Mouse (Mus musculus) limb, embryonic 15.5 days (tissue): ENCODE measurements around the gene Gm10037. TPM values are rescaled to one million over a fixed set of nuclear protein-coding genes. Genes with fewer than 3 reads are reported as not detected.
"Not testable (repeated sequence)": the region's sequence is repeated elsewhere in the genome, so short reads cannot be mapped to it uniquely, and the experiment has no call there.

Source experiments
- ATAC-seq: fragments of 200-750 bp; cut with Nextera tagmentation; 2 replicates; pipeline ENCODE4 v1.8.0; 2017; ENCODE audit warnings: low read depth, moderate TSS enrichment; ENCODE audit not compliant: insufficient number of reproducible peaks, low FRiP score, low TSS enrichment
- H3K27ac ChIP-seq: fragments of 300-500 bp; sonication (generic); 2 replicates; pipeline ENCODE4 v1.5.1; 2015; ENCODE audit warnings: moderate library complexity, mild to moderate bottlenecking, inconsistent platforms
- H3K27me3 ChIP-seq: fragments of 300-500 bp; sonication (generic); 2 replicates; pipeline ENCODE4 v1.6.1; 2015; ENCODE audit warnings: inconsistent platforms
- H3K36me3 ChIP-seq: fragments of 300-500 bp; sonication (generic); 2 replicates; pipeline ENCODE4 v1.6.1; 2015; ENCODE audit warnings: inconsistent platforms
- H3K4me1 ChIP-seq: fragments of 300-500 bp; sonication (generic); 2 replicates; pipeline ENCODE4 v1.6.1; 2015; ENCODE audit warnings: inconsistent platforms
- H3K4me2 ChIP-seq: fragments of 300-500 bp; sonication (generic); 2 replicates; pipeline ENCODE4 v1.6.1; 2015; ENCODE audit warnings: mild to moderate bottlenecking, inconsistent platforms
- H3K4me3 ChIP-seq: fragments of 300-500 bp; sonication (generic); 2 replicates; pipeline ENCODE4 v1.5.1; 2015; ENCODE audit warnings: mild to moderate bottlenecking, inconsistent platforms
- H3K9ac ChIP-seq: fragments of 300-500 bp; sonication (generic); 2 replicates; pipeline ENCODE4 v1.6.1; 2015; ENCODE audit warnings: inconsistent platforms
- H3K9me3 ChIP-seq: fragments of 300-500 bp; sonication (generic); 2 replicates; pipeline ENCODE4 v1.6.1; 2016; ENCODE audit warnings: inconsistent platforms
- WGBS: fragments of 180-500 bp; shearing (Covaris S2); methylation state at CpG from one replicate; pipeline ENCODE4 v1.1.7; 2015; 5-methylcytosine and 5-hydroxymethylcytosine counted together
- polyA plus RNA-seq: library from polyadenylated mRNA; unstranded; fragments of >200 nt; fragmentation: Nextera tagmentation; extraction: Ambion mirVana; gene quantifications from 2 replicates; pipeline ENCODE4 v1.2.1, GENCODE M21; 2015

Gm10037 gene
- polyA plus RNA-seq, 1 experiment from 2014 or later, result 4.0 TPM

DNA sequence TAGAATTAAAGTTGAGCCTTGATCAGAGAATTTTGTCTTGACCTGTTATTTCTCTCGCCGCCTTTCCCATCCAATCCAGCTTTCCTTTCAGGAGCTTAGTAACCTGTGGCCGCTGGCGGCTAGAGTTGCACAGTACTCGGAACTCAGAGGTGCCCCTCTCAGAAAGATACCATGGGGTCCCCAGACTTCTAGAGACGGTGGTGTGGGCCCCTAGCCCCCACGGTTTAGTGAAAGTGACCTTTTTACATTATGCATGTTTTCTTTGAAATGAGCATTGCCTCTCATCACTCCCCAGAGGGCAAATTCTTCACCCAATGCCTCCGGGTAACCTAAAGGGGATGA, 13.9 kb downstream of the Gm10037 start:
- peak overlapping the region; percentile 40 for H3K4me3 ChIP-seq
- H3K27me3 ChIP-seq, result no peaks in the 10 kb centered on the region
- H3K4me2 ChIP-seq, result peak overlapping the region; percentile 47
- no peaks in the 10 kb centered on the region for H3K9me3 ChIP-seq
- H3K36me3 ChIP-seq, result no peaks in the 10 kb centered on the region
- no peak for ATAC-seq
- H3K9ac ChIP-seq, result peak overlapping the region; percentile 31; the same call in 1 of the 2 replicates
- peaks cover 2% of the 10 kb centered on the region; the same call in 1 of the 2 replicates for H3K4me1 ChIP-seq
- H3K27ac ChIP-seq, result no peak overlapping the region
- WGBS, result 32% methylated on average over 8 of the region's 8 CpGs

GRCm38 (mm10) chr13:67850361-67850760, 19.5 kb downstream of the Gm10037 start:
- no peak overlapping the region for H3K4me3 ChIP-seq
- no peak for ATAC-seq
- no peaks in the 10 kb centered on the region for H3K27me3 ChIP-seq
- H3K4me1 ChIP-seq, result no peaks in the 10 kb centered on the region
- no peaks in the 10 kb centered on the region for H3K9me3 ChIP-seq
- no peak overlapping the region for H3K9ac ChIP-seq
- no peak overlapping the region for H3K4me2 ChIP-seq
- H3K27ac ChIP-seq, result no peak overlapping the region
- WGBS, result 81% methylated on average over 3 of the region's 3 CpGs
- H3K36me3 ChIP-seq, result no peaks in the 10 kb centered on the region

DNA sequence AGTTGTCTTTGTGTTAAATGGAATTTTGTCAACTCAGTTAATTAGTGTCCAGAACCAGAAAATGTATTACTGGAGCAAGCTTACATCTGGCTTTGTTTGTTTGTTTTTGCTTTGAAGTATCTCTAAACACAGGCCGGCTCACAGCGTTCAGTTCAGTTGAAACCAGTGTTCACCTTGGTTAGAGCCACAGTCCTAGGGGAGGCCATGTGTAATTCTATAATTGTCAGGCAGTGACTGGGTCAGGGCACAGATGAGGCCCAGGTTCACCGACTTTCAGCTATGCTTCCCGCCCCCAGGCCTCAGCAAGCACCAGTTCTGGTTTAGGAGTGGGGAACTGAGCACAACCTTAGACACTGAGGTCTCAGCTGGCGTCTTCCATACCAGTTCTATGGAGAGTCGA, 22.2 kb downstream of the Gm10037 start:
- no peak overlapping the region for H3K27ac ChIP-seq
- H3K4me3 ChIP-seq, result no peak overlapping the region
- H3K4me2 ChIP-seq, result no peak overlapping the region
- ATAC-seq, result no peak
- 62% methylated on average over 6 of the region's 6 CpGs for WGBS
- H3K27me3 ChIP-seq, result no peaks in the 10 kb centered on the region
- no peaks in the 10 kb centered on the region for H3K9me3 ChIP-seq
- no peaks in the 10 kb centered on the region for H3K4me1 ChIP-seq
- H3K9ac ChIP-seq, result no peak overlapping the region
- no peaks in the 10 kb centered on the region for H3K36me3 ChIP-seq

DNA sequence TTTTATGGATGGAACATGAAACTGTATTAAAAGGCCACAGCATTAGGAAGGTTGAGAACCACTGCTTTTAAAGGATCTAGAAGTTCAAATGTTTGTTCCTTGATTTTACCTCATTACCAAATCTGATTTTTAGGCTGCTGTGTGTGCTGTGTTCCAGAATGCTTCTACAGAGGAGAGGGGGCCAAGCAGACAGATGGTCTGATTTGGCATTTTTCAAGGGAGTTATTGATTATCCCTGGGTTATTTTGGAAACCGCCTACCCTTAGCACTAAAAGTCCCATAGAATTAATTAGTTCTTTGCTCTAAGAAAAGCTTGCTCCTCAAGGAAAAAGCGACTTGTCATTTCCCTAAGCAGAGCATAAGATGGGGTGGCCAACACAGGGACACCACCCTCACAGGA, 23.1 kb downstream of the Gm10037 start:
- H3K9ac ChIP-seq, result no peak overlapping the region
- no peaks in the 10 kb centered on the region for H3K36me3 ChIP-seq
- no peaks in the 10 kb centered on the region for H3K9me3 ChIP-seq
- H3K4me1 ChIP-seq, result no peaks in the 10 kb centered on the region
- no peak overlapping the region for H3K27ac ChIP-seq
- no peaks in the 10 kb centered on the region for H3K27me3 ChIP-seq
- no peak overlapping the region for H3K4me3 ChIP-seq
- no peak overlapping the region for H3K4me2 ChIP-seq
- 83% methylated on average over 2 of the region's 2 CpGs for WGBS
- ATAC-seq, result no peak

DNA sequence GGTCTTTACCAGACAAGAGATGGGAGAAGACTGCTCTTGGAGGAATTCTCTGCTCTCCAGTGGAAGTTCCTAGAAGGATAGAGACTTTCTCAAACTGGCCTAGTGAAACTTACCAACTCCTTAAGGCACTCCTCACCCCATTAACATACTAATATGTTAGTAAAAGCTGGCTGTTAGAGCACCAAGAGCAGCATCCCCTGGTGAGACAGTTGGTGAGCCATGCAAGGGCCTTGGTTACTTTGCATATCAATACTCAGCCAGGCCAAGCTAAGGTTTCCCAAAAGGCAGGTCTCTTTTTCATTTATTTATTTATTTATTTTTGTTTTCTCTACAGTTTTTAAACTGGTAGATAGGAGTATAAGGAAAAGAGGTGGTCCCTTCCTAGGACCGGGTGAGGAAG, 26.4 kb downstream of the Gm10037 start:
- no peak overlapping the region for H3K4me2 ChIP-seq
- no peaks in the 10 kb centered on the region for H3K27me3 ChIP-seq
- 23% methylated on average over 1 of the region's 1 CpGs for WGBS
- no peaks in the 10 kb centered on the region for H3K9me3 ChIP-seq
- no peak for ATAC-seq
- no peak overlapping the region for H3K4me3 ChIP-seq
- no peaks in the 10 kb centered on the region for H3K4me1 ChIP-seq
- H3K36me3 ChIP-seq, result no peaks in the 10 kb centered on the region
- H3K9ac ChIP-seq, result no peak overlapping the region
- no peak overlapping the region for H3K27ac ChIP-seq

DNA sequence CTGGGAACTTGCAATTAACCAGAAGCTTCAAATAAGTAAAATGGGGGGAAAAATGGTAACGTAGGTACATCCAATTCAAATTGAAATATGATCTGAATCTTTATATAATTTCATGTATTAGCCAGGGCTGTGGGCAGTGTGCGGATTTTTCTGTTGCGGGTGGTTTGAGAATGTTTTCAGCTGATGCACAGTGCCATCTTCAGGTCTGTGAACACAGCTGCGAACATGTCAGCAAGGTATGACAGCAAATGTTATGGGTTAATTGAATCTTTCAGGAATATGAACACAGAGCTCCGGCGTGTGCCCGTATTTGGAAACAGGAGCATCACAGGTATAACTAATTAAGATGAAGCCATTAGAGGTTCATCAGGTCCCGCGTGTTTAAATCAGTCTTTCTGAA, 31.6 kb downstream of the Gm10037 start:
- no peaks in the 10 kb centered on the region for H3K4me1 ChIP-seq
- no peak overlapping the region for H3K27ac ChIP-seq
- H3K27me3 ChIP-seq, result no peaks in the 10 kb centered on the region
- H3K4me3 ChIP-seq, result no peak overlapping the region
- H3K36me3 ChIP-seq, result no peaks in the 10 kb centered on the region
- H3K4me2 ChIP-seq, result no peak overlapping the region
- no peak for ATAC-seq
- H3K9me3 ChIP-seq, result no peaks in the 10 kb centered on the region
- no peak overlapping the region for H3K9ac ChIP-seq
- WGBS, result 77% methylated on average over 9 of the region's 9 CpGs

GRCm38 (mm10) chr13:67863026-67863425, 32.1 kb downstream of the Gm10037 start, which contains the start of gene BC048507:
Gene BC048507 (plus strand): TSS chr13:67863326.
- Histone ChIP-seq H3K27ac (no peak within 1 kb of the TSS), H3K9ac (no peak within 1 kb of the TSS), H3K27me3 (no peaks in the 10 kb centered on the region), H3K4me3 (no peak within 1 kb of the TSS), H3K4me1 (no peaks in the 10 kb centered on the region), H3K36me3 (no peaks in the 10 kb centered on the region), H3K4me2 (no peak within 1 kb of the TSS), H3K9me3 (no peaks in the 10 kb centered on the region)
- WGBS, result 75% methylated on average over 11 of the region's 11 CpGs
- no peak for ATAC-seq

GRCm38 (mm10) chr13:67864764-67865350, 34.0 kb downstream of the Gm10037 start:
- H3K4me2 ChIP-seq, result no peak overlapping the region
- no peaks in the 10 kb centered on the region for H3K27me3 ChIP-seq
- ATAC-seq, result no peak
- WGBS, result 30% methylated on average over 5 of the region's 5 CpGs
- H3K4me3 ChIP-seq, result no peak overlapping the region
- H3K27ac ChIP-seq, result no peak overlapping the region
- H3K4me1 ChIP-seq, result no peaks in the 10 kb centered on the region
- no peaks in the 10 kb centered on the region for H3K36me3 ChIP-seq
- no peaks in the 10 kb centered on the region for H3K9me3 ChIP-seq
- no peak overlapping the region for H3K9ac ChIP-seq

- no peak for ATAC-seq
- Histone ChIP-seq H3K9me3 (no peaks in the 10 kb centered on the region), H3K36me3 (no peaks in the 10 kb centered on the region), H3K27me3 (no peaks in the 10 kb centered on the region), H3K4me3 (no peak overlapping the region), H3K4me1 (no peaks in the 10 kb centered on the region), H3K4me2 (no peak overlapping the region), H3K9ac (no peak overlapping the region), H3K27ac (no peak overlapping the region)
- 28% methylated on average over 3 of the region's 3 CpGs for WGBS
These were observed 37.0 kb downstream of the Gm10037 start for GRCm38 (mm10) chr13:67867899-67868298.

GRCm38 (mm10) chr13:67876049-67876698, 45.3 kb downstream of the Gm10037 start:
- not testable (repeated sequence) for H3K9me3 ChIP-seq, H3K4me1 ChIP-seq, H3K9ac ChIP-seq, H3K36me3 ChIP-seq, ATAC-seq, H3K27ac ChIP-seq, H3K4me2 ChIP-seq, H3K4me3 ChIP-seq, H3K27me3 ChIP-seq
- WGBS, result 37% methylated on average over 8 of the region's 12 CpGs

DNA sequence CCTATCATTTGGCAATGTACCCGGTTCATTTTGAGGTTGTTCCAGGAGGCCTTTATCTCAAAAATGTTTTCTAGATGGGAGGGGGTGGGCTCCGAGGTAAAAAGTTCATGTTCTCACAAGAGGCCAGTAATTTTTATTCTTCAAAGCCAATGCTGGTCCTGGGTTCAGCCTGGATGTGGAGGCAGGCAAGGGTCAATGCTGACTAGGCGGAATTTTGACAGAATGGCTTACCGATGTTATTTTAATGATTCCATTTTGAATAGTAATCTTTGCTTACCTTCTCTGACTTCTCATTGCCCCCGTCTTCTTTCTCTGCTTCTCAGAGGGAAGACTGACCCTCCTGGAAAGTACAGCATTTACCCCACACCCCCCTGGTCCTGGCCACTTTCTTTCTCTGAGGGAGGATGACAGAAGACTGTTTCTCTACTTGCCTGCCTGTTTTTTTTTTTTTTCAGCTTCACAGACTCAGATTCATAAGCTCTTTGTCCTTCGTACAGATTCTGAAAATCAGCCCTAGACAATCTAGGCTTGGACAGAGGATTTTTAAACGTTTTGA, 45.9 kb downstream of the Gm10037 start:
- Histone ChIP-seq H3K4me3 (no peak overlapping the region), H3K9ac (no peak overlapping the region), H3K4me2 (no peak overlapping the region), H3K9me3 (no peaks in the 10 kb centered on the region), H3K4me1 (no peaks in the 10 kb centered on the region), H3K36me3 (no peaks in the 10 kb centered on the region), H3K27ac (no peak overlapping the region), H3K27me3 (no peaks in the 10 kb centered on the region)
- ATAC-seq, result no peak
- WGBS, result 60% methylated on average over 6 of the region's 7 CpGs

DNA sequence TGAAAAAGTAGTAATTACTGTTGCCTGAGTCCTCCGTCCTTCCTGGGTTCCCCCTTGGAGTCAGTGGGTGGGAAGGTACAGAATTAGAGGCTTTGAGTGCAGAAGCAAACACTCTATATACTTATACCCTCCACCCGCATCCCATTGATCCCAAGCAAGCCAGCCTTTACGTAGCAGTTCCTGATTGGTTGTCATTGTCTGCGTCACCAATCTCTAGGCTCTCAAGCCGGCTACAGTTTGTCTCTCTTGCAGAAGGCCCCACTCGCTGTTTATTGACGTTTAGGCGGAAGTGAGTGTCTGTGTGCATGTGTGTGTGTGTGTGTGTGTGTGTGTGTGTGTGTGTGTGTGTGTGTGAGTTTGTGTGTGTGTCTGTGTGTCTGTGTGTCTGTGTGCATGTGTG, 53.1 kb downstream of the Gm10037 start:
- ATAC-seq, result no peak
- no peak overlapping the region for H3K4me3 ChIP-seq
- H3K9me3 ChIP-seq, result no peaks in the 10 kb centered on the region
- H3K4me2 ChIP-seq, result no peak overlapping the region
- no peaks in the 10 kb centered on the region for H3K27me3 ChIP-seq
- H3K36me3 ChIP-seq, result no peaks in the 10 kb centered on the region
- H3K27ac ChIP-seq, result no peak overlapping the region
- no peak overlapping the region for H3K9ac ChIP-seq
- H3K4me1 ChIP-seq, result no peaks in the 10 kb centered on the region
- 89% methylated on average over 8 of the region's 8 CpGs for WGBS
